Mouse (Mus musculus): Measurements from ENCODE around the gene Abcb5. TPM values are rescaled to one million over a fixed set of nuclear protein-coding genes. Genes with fewer than 3 reads are reported as not detected.

The Abcb5 gene
- total RNA-seq (2012; rRNA removed) (not detected in 2 replicates), total RNA-seq (2014; rRNA removed) (not detected in 2 replicates), polyA plus RNA-seq (2012; ENCODE audit: insufficient read length, low read depth) (not detected in 2 replicates)

GRCm38 (mm10) chr12:118966321-118966720, at the start of gene Abcb5:
Abcb5 (minus strand) TSS chr12:118966421.
- no peaks in the 10 kb centered on the region for H3K79me2 ChIP-seq (replicated peaks; ENCODE audit: control insufficient read depth, extremely low read depth, insufficient read depth, poor library complexity, severe bottlenecking)
- in situ Hi-C loops (cut with MboI; ENCODE audit: low pct_ligation_motif_present, low pct_unique_long_range_greater_than_20kb, low sequenced_read_pairs) = no loop called here
- H3K4me3 ChIP-seq (replicated peaks in 1 of 3; ENCODE audit: low read depth in 2 of 3, low read length in 2 of 3, poor library complexity in 1 of 3) = no peak within 1 kb of the TSS
- no peaks in the 10 kb centered on the region for H3K9me3 ChIP-seq (replicated peaks; ENCODE audit: low read length)
- no peak within 1 kb of the TSS for H3K9ac ChIP-seq (ENCODE audit: insufficient read depth, low read depth)
- DNase-seq (ENCODE audit: extremely low read depth) = no peak
- H3K27ac ChIP-seq (ENCODE audit: insufficient read depth, low read depth) = no peak within 1 kb of the TSS
- H3K27me3 ChIP-seq (replicated peaks) = no peaks in the 10 kb centered on the region
- TF ChIP-seq CTCF (conservative IDR thresholded peaks at IDR 0.05 in 1 of 2, IDR thresholded peaks at IDR 0.05 in 1 of 2; ENCODE audit: low read depth in 2 of 2, low read length in 2 of 2) (no peak), NRF1 (IDR thresholded peaks at IDR 0.05; ENCODE audit: low read depth, low read length) (no peak), SIN3A (IDR thresholded peaks at IDR 0.05; ENCODE audit: low read length) (no peak), USF1 (IDR thresholded peaks at IDR 0.05; ENCODE audit: low read depth, low read length) (no peak), USF2 (conservative IDR thresholded peaks at IDR 0.05; ENCODE audit: low read depth, low read length) (no peak), MXI1 (IDR thresholded peaks at IDR 0.05; ENCODE audit: low read depth, low read length) (no peak), TBP (conservative IDR thresholded peaks at IDR 0.05; ENCODE audit: low read depth, low read length) (no peak), JUN (IDR thresholded peaks at IDR 0.05; ENCODE audit: insufficient read depth, low read depth, low read length) (no peak), CHD1 (IDR thresholded peaks at IDR 0.05; ENCODE audit: low read depth, low read length) (no peak), ZNF384 (IDR thresholded peaks at IDR 0.05; ENCODE audit: low read depth, low read length) (no peak), ETS1 (conservative IDR thresholded peaks at IDR 0.05; ENCODE audit: low read depth, low read length) (no peak), ZKSCAN1 (IDR thresholded peaks at IDR 0.05; ENCODE audit: borderline replicate concordance, low read depth, low read length) (no peak), ZC3H11A (IDR thresholded peaks at IDR 0.05; ENCODE audit: low read depth, low read length) (no peak), MAZ (IDR thresholded peaks at IDR 0.05; ENCODE audit: low read depth, low read length) (no peak)
- H3K36me3 ChIP-seq (replicated peaks in 1 of 2; ENCODE audit: control insufficient read depth in 1 of 2, insufficient read depth in 1 of 2, low read length in 1 of 2) = no peaks in the 10 kb centered on the region
- H3K4me1 ChIP-seq (ENCODE audit: control insufficient read depth in 1 of 2, insufficient read depth in 2 of 2) = no peaks in the 10 kb centered on the region
- H3K4me2 ChIP-seq (ENCODE audit: insufficient read depth, low read depth, poor library complexity, severe bottlenecking) = no peak within 1 kb of the TSS
- dilution Hi-C loops (cut with MboI; ENCODE audit: extremely low pct_ligation_motif_present, extremely low pct_unique_long_range_greater_than_20kb, low sequenced_read_pairs) = no loop called here

GRCm38 (mm10) chr12:118999230-118999629, 33.0 kb upstream of the Abcb5 start:
- H3K4me2 ChIP-seq (ENCODE audit: insufficient read depth, low read depth, poor library complexity, severe bottlenecking) = no peak overlapping the region
- H3K4me3 ChIP-seq (replicated peaks in 1 of 3; ENCODE audit: low read depth in 2 of 3, low read length in 2 of 3, poor library complexity in 1 of 3) = no peak overlapping the region
- no peak overlapping the region for H3K9ac ChIP-seq (ENCODE audit: insufficient read depth, low read depth)
- H3K27me3 ChIP-seq (replicated peaks) = no peaks in the 10 kb centered on the region
- dilution Hi-C loops (cut with MboI; ENCODE audit: extremely low pct_ligation_motif_present, extremely low pct_unique_long_range_greater_than_20kb, low sequenced_read_pairs) (no loop called here), in situ Hi-C loops (cut with MboI; ENCODE audit: low pct_ligation_motif_present, low pct_unique_long_range_greater_than_20kb, low sequenced_read_pairs) (no loop called here)
- no peaks in the 10 kb centered on the region for H3K36me3 ChIP-seq (replicated peaks in 1 of 2; ENCODE audit: control insufficient read depth in 1 of 2, insufficient read depth in 1 of 2, low read length in 1 of 2)
- H3K27ac ChIP-seq (ENCODE audit: insufficient read depth, low read depth) = no peak overlapping the region
- H3K4me1 ChIP-seq (ENCODE audit: control insufficient read depth in 1 of 2, insufficient read depth in 2 of 2) = peaks cover 0 to 2% of the 10 kb centered on the region in 2 experiments; a peak in 1 of 4 replicates
- H3K9me3 ChIP-seq (replicated peaks; ENCODE audit: low read length) = no peaks in the 10 kb centered on the region
- H3K79me2 ChIP-seq (replicated peaks; ENCODE audit: control insufficient read depth, extremely low read depth, insufficient read depth, poor library complexity, severe bottlenecking) = no peaks in the 10 kb centered on the region
- TF ChIP-seq RCOR1 (conservative IDR thresholded peaks at IDR 0.05; ENCODE audit: low read depth, low read length) = no peak
- TF ChIP-seq SIN3A (IDR thresholded peaks at IDR 0.05; ENCODE audit: low read length) = no peak
- TF ChIP-seq CHD2 (IDR thresholded peaks at IDR 0.05; ENCODE audit: low read length) = no peak
- TF ChIP-seq TBP (conservative IDR thresholded peaks at IDR 0.05; ENCODE audit: low read depth, low read length) = no peak
- no peak for TF ChIP-seq MYC (IDR thresholded peaks at IDR 0.05; ENCODE audit: low read depth, low read length)
- TF ChIP-seq CHD1 (IDR thresholded peaks at IDR 0.05; ENCODE audit: low read depth, low read length) = no peak
- TF ChIP-seq CTCF (conservative IDR thresholded peaks at IDR 0.05 in 1 of 2, IDR thresholded peaks at IDR 0.05 in 1 of 2; ENCODE audit: low read depth in 2 of 2, low read length in 2 of 2) = no peak
- no peak for TF ChIP-seq ZMIZ1 (IDR thresholded peaks at IDR 0.05; ENCODE audit: low read depth, low read length)
- no peak for TF ChIP-seq USF2 (conservative IDR thresholded peaks at IDR 0.05; ENCODE audit: low read depth, low read length)
- no peak for TF ChIP-seq KAT2A (IDR thresholded peaks at IDR 0.05; ENCODE audit: insufficient replicate concordance, low read length)
- TF ChIP-seq RAD21 (IDR thresholded peaks at IDR 0.05; ENCODE audit: low read depth, low read length) = no peak
- no peak for TF ChIP-seq POLR2A (IDR thresholded peaks at IDR 0.05; ENCODE audit: low read depth, low read length)
- TF ChIP-seq MEF2A (IDR thresholded peaks at IDR 0.05; ENCODE audit: borderline replicate concordance, low read depth, low read length) = no peak
- TF ChIP-seq MAX (IDR thresholded peaks at IDR 0.05; ENCODE audit: low read length) = no peak
- no peak for TF ChIP-seq EP300 (IDR thresholded peaks at IDR 0.05; ENCODE audit: low read length)
- no peak for DNase-seq (ENCODE audit: extremely low read depth)
